Mouse (Mus musculus): Measurements from ENCODE around the gene Ocln. TPM values are rescaled to one million over a fixed set of nuclear protein-coding genes. Genes with fewer than 3 reads are reported as not detected.

The Ocln gene
- polyA plus RNA-seq, 1 experiment from 2014 or later, result 44.5 TPM

GRCm38 (mm10) chr13:100575950-100576349 lies 23.4 kb upstream of the Ocln start:
- no peak overlapping the region for H3K9ac ChIP-seq (ENCODE audit: low read depth, low read length)
- H3K27ac ChIP-seq (ENCODE audit: low read depth, low read length), result no peak overlapping the region

GRCm38 (mm10) chr13:100570713-100571112 lies 18.2 kb upstream of the Ocln start:
- 71% methylated on average over 2 of the region's 2 CpGs for WGBS
- no peak for ATAC-seq
- no peak for TF ChIP-seq CTCF (IDR thresholded peaks at IDR 0.05; ENCODE audit: low read depth)

More at GRCm38 (mm10) chr13:100575950-100576349, 23.4 kb upstream of the Ocln start:
- Histone ChIP-seq H3K36me3 (ENCODE audit: control insufficient read depth, insufficient read depth) (no peaks in the 10 kb centered on the region), H3K4me2 (replicated peaks; ENCODE audit: low read depth) (no peak overlapping the region; the same call in 1 of the 2 replicates), H3K4me3 (ENCODE audit: low read depth, low read length) (no peak overlapping the region), H3K27me3 (replicated peaks; ENCODE audit: control insufficient read depth, insufficient read depth, low read length) (no peaks in the 10 kb centered on the region), H3K4me1 (replicated peaks; ENCODE audit: control insufficient read depth, insufficient read depth, low read length) (no peaks in the 10 kb centered on the region), H3K9me3 (ENCODE audit: control insufficient read depth) (no peaks in the 10 kb centered on the region)
- no peak for TF ChIP-seq CTCF (IDR thresholded peaks at IDR 0.05; ENCODE audit: low read depth)
- ATAC-seq, result peak; percentile 86
- 15% methylated on average over 2 of the region's 2 CpGs for WGBS

GRCm38 (mm10) chr13:100568359-100568758 lies 15.8 kb upstream of the Ocln start:
- no peak for ATAC-seq
- Histone ChIP-seq H3K4me2 (replicated peaks; ENCODE audit: low read depth) (no peak overlapping the region), H3K27ac (ENCODE audit: low read depth, low read length) (no peak overlapping the region), H3K9me3 (ENCODE audit: control insufficient read depth) (no peaks in the 10 kb centered on the region), H3K36me3 (ENCODE audit: control insufficient read depth, insufficient read depth) (no peaks in the 10 kb centered on the region), H3K4me1 (replicated peaks; ENCODE audit: control insufficient read depth, insufficient read depth, low read length) (no peaks in the 10 kb centered on the region), H3K4me3 (ENCODE audit: low read depth, low read length) (no peak overlapping the region), H3K27me3 (replicated peaks; ENCODE audit: control insufficient read depth, insufficient read depth, low read length) (no peaks in the 10 kb centered on the region), H3K9ac (ENCODE audit: low read depth, low read length) (no peak overlapping the region)
- WGBS, result 100% methylated on average over 1 of the region's 1 CpGs
- no peak for TF ChIP-seq CTCF (IDR thresholded peaks at IDR 0.05; ENCODE audit: low read depth)

More at GRCm38 (mm10) chr13:100570713-100571112, 18.2 kb upstream of the Ocln start:
- H3K4me1 ChIP-seq (replicated peaks; ENCODE audit: control insufficient read depth, insufficient read depth, low read length), result no peaks in the 10 kb centered on the region
- H3K9ac ChIP-seq (ENCODE audit: low read depth, low read length), result no peak overlapping the region
- H3K4me3 ChIP-seq (ENCODE audit: low read depth, low read length), result no peak overlapping the region
- no peak overlapping the region for H3K4me2 ChIP-seq (replicated peaks; ENCODE audit: low read depth)
- no peaks in the 10 kb centered on the region for H3K27me3 ChIP-seq (replicated peaks; ENCODE audit: control insufficient read depth, insufficient read depth, low read length)
- H3K36me3 ChIP-seq (ENCODE audit: control insufficient read depth, insufficient read depth), result no peaks in the 10 kb centered on the region
- H3K27ac ChIP-seq (ENCODE audit: low read depth, low read length), result no peak overlapping the region
- H3K9me3 ChIP-seq (ENCODE audit: control insufficient read depth), result no peaks in the 10 kb centered on the region

GRCm38 (mm10) chr13:100559449-100559848 lies 6.9 kb upstream of the Ocln start:
- Histone ChIP-seq H3K4me2 (replicated peaks; ENCODE audit: low read depth) (no peak overlapping the region), H3K27ac (ENCODE audit: low read depth, low read length) (no peak overlapping the region)

GRCm38 (mm10) chr13:100557011-100557410 lies 4.5 kb upstream of the Ocln start:
- Histone ChIP-seq H3K9me3 (ENCODE audit: control insufficient read depth) (no peaks in the 10 kb centered on the region), H3K27me3 (replicated peaks; ENCODE audit: control insufficient read depth, insufficient read depth, low read length) (peaks cover 5% of the 10 kb centered on the region), H3K27ac (ENCODE audit: low read depth, low read length) (no peak overlapping the region), H3K36me3 (ENCODE audit: control insufficient read depth, insufficient read depth) (no peaks in the 10 kb centered on the region), H3K9ac (ENCODE audit: low read depth, low read length) (no peak overlapping the region), H3K4me3 (ENCODE audit: low read depth, low read length) (no peak overlapping the region), H3K4me1 (replicated peaks; ENCODE audit: control insufficient read depth, insufficient read depth, low read length) (no peaks in the 10 kb centered on the region), H3K4me2 (replicated peaks; ENCODE audit: low read depth) (no peak overlapping the region)
- ATAC-seq, result no peak
- no peak for TF ChIP-seq CTCF (IDR thresholded peaks at IDR 0.05; ENCODE audit: low read depth)
- 50% methylated on average over 4 of the region's 4 CpGs for WGBS

More at GRCm38 (mm10) chr13:100559449-100559848, 6.9 kb upstream of the Ocln start:
- Histone ChIP-seq H3K4me3 (ENCODE audit: low read depth, low read length) (no peak overlapping the region), H3K27me3 (replicated peaks; ENCODE audit: control insufficient read depth, insufficient read depth, low read length) (no peaks in the 10 kb centered on the region), H3K9ac (ENCODE audit: low read depth, low read length) (no peak overlapping the region), H3K4me1 (replicated peaks; ENCODE audit: control insufficient read depth, insufficient read depth, low read length) (no peaks in the 10 kb centered on the region), H3K9me3 (ENCODE audit: control insufficient read depth) (no peaks in the 10 kb centered on the region), H3K36me3 (ENCODE audit: control insufficient read depth, insufficient read depth) (no peaks in the 10 kb centered on the region)
- WGBS, result 83% methylated on average over 9 of the region's 9 CpGs
- no peak for TF ChIP-seq CTCF (IDR thresholded peaks at IDR 0.05; ENCODE audit: low read depth)
- no peak for ATAC-seq

GRCm38 (mm10) chr13:100553042-100553437 lies 522 bp upstream of the Ocln start:
- H3K4me1 ChIP-seq (replicated peaks; ENCODE audit: control insufficient read depth, insufficient read depth, low read length), result no peaks in the 10 kb centered on the region
- no peak for TF ChIP-seq CTCF (IDR thresholded peaks at IDR 0.05; ENCODE audit: low read depth)
- peak overlapping the region; percentile 75 for H3K9ac ChIP-seq (ENCODE audit: low read depth, low read length)
- H3K4me3 ChIP-seq (ENCODE audit: low read depth, low read length), result peak overlapping the region; percentile 76
- no peaks in the 10 kb centered on the region for H3K36me3 ChIP-seq (ENCODE audit: control insufficient read depth, insufficient read depth)
- H3K4me2 ChIP-seq (replicated peaks; ENCODE audit: low read depth), result peak overlapping the region; percentile 74
- H3K9me3 ChIP-seq (ENCODE audit: control insufficient read depth), result no peaks in the 10 kb centered on the region
- peaks cover 12% of the 10 kb centered on the region for H3K27me3 ChIP-seq (replicated peaks; ENCODE audit: control insufficient read depth, insufficient read depth, low read length)
- peak overlapping the region; percentile 93 for H3K27ac ChIP-seq (ENCODE audit: low read depth, low read length)
- peak; percentile 7; the same call in 1 of the 2 replicates for ATAC-seq
- WGBS, result 2% methylated on average over 12 of the region's 12 CpGs

- no peaks in the 10 kb centered on the region for H3K36me3 ChIP-seq (ENCODE audit: control insufficient read depth, insufficient read depth)
- H3K9me3 ChIP-seq (ENCODE audit: control insufficient read depth), result no peaks in the 10 kb centered on the region
- H3K4me3 ChIP-seq (ENCODE audit: low read depth, low read length), result peak overlapping the region; percentile 76
- H3K4me2 ChIP-seq (replicated peaks; ENCODE audit: low read depth), result peak overlapping the region; percentile 74
- H3K27me3 ChIP-seq (replicated peaks; ENCODE audit: control insufficient read depth, insufficient read depth, low read length), result peaks cover 12% of the 10 kb centered on the region
- peak; percentile 18 for ATAC-seq
- H3K27ac ChIP-seq (ENCODE audit: low read depth, low read length), result peak overlapping the region; percentile 93
- no peaks in the 10 kb centered on the region for H3K4me1 ChIP-seq (replicated peaks; ENCODE audit: control insufficient read depth, insufficient read depth, low read length)
- WGBS, result 0% methylated on average over 33 of the region's 35 CpGs
- TF ChIP-seq CTCF (IDR thresholded peaks at IDR 0.05; ENCODE audit: low read depth), result no peak
- peak overlapping the region; percentile 75 for H3K9ac ChIP-seq (ENCODE audit: low read depth, low read length)
Measured at GRCm38 (mm10) chr13:100552009-100552368, 529 bp downstream of the Ocln start.

Data from intestine, postnatal 0 days (tissue).